Mouse (Mus musculus) kidney, embryonic 15.5 days (tissue): Measurements from ENCODE around the gene Dcaf7. TPM values are rescaled to one million over a fixed set of nuclear protein-coding genes. Genes with fewer than 3 reads are reported as not detected.
A peak's percentile ranks its signal among the peaks of the same experiment; 100 is the strongest.

ENCODE experiments used
- ATAC-seq: fragments of 200-750 bp; cut with Nextera tagmentation; replicated peaks from 2 replicates; pipeline ENCODE4 v1.8.0; 2017; ENCODE audit warnings: moderate TSS enrichment; ENCODE audit not compliant: low FRiP score
- H3K27ac ChIP-seq: fragments of 300-500 bp; sonication (generic); 2 replicates; pipeline ENCODE4 v1.5.1; 2015; ENCODE audit warnings: mild to moderate bottlenecking, inconsistent platforms
- H3K27me3 ChIP-seq: fragments of 300-500 bp; sonication (generic); 2 replicates; pipeline ENCODE4 v1.6.1; 2015; ENCODE audit warnings: inconsistent platforms
- H3K36me3 ChIP-seq: fragments of 300-500 bp; sonication (generic); 2 replicates; pipeline ENCODE4 v1.6.1; 2015; ENCODE audit warnings: inconsistent platforms
- H3K4me1 ChIP-seq: fragments of 300-500 bp; sonication (generic); 2 replicates; pipeline ENCODE4 v1.6.1; 2015; ENCODE audit warnings: inconsistent platforms
- H3K4me2 ChIP-seq: fragments of 300-500 bp; sonication (generic); 2 replicates; pipeline ENCODE4 v1.6.1; 2015; ENCODE audit warnings: moderate library complexity, mild to moderate bottlenecking, inconsistent platforms
- H3K4me3 ChIP-seq: fragments of 300-500 bp; sonication (generic); replicated peaks from 2 replicates; pipeline ENCODE4 v1.5.1; 2015; ENCODE audit warnings: mild to moderate bottlenecking, inconsistent platforms
- H3K9ac ChIP-seq: fragments of 300-500 bp; sonication (generic); 2 replicates; pipeline ENCODE4 v1.6.1; 2015; ENCODE audit warnings: mild to moderate bottlenecking, inconsistent platforms
- H3K9me3 ChIP-seq: fragments of 300-500 bp; sonication (generic); replicated peaks from 2 replicates; pipeline ENCODE4 v1.6.1; 2016; ENCODE audit warnings: inconsistent platforms
- WGBS: fragments of 180-500 bp; shearing (Covaris S2); methylation state at CpG from one replicate; pipeline ENCODE4 v1.1.7; 2015; ENCODE audit warnings: mixed read lengths; 5-methylcytosine and 5-hydroxymethylcytosine counted together
- polyA plus RNA-seq: library from polyadenylated mRNA; unstranded; fragments of >200 nt; fragmentation: Nextera tagmentation; extraction: Ambion mirVana; gene quantifications from 2 replicates; pipeline ENCODE4 v1.2.1, GENCODE M21; 2015

The Dcaf7 gene
- polyA plus RNA-seq: 62.9 and 67.4 TPM in 2 replicates

DNA sequence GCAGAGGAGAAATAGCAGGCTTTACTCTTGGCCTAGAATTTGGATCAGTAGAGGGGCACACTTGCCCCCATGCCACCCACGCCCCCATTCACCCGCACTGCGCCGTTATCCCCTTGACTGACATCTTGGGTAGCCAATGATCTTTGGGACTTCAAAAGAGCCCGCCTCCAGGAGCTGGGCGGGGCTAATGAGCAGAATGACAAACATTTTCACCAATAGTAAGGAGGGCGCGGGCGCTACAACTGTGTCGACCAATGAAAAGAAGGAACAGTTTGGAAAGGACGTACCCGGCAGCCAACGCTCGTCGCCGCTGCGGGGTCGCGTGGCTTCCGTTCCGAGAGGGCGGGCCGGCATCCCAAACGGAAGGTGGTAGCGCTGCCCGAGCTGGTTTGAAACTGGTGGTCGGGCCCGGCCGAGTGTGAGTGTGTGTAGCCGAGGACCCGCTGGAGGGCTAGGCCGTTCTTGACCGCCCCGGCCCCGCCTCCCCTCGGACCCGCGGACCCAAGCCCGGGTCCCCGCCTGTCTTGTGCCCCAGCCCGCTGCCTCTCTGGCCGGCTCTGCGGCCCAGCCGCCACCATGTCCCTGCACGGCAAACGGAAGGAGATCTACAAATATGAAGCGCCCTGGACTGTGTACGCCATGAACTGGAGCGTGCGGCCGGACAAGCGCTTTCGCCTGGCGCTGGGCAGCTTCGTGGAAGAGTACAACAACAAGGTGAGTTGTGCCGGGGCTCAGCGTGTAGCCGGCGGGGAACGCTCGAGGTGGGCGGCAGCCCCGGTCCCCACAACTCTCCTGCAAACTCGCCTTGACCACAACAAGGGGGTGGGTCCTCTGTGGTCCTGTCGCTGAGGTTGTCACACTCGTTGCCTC, at the start of gene Dcaf7:
Gene Dcaf7 (plus strand): TSS at position 325 of the 870 bp plus-strand sequence.
- under 1% methylated on average over 66 of the region's 66 CpGs for WGBS
- Histone ChIP-seq H3K27me3 (no peaks in the 10 kb centered on the region), H3K27ac (peak within 1 kb of the TSS; percentile 96), H3K4me2 (peak within 1 kb of the TSS; percentile 88), H3K4me1 (peaks cover 35% of the 10 kb centered on the region), H3K9ac (peak within 1 kb of the TSS; percentile 92), H3K9me3 (no peaks in the 10 kb centered on the region), H3K36me3 (0 out of 2 replicates have a peak, but pooled peaks cover 11% of the 10 kb centered on the region), H3K4me3 (peak within 1 kb of the TSS; percentile 97)
- peak; percentile 99 for ATAC-seq

DNA sequence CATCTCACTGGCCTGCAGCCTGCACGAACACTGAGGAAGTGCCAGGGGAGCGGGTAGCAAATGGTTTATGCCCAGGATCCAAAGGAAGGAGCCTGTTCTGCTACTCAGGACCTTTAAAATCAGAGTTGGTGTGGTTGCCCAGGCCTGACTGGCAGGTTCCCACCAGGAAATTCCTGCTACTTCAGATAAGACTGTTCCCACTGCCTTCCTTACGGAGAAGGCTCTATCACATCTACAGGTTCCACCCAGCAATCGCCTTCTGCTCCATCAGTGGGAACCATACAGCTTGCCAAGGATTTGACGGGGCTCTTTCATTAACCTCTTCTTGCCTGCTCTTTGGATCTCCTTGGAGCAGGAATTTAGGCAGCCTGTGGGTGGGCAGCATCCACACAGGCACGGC, 49.2 kb upstream of the Dcaf7 start:
- H3K27ac ChIP-seq: no peak overlapping the region
- no peak overlapping the region for H3K4me3 ChIP-seq
- WGBS: 71% methylated on average over 6 of the region's 6 CpGs
- H3K9ac ChIP-seq: no peak overlapping the region
- no peaks in the 10 kb centered on the region for H3K9me3 ChIP-seq
- no peaks in the 10 kb centered on the region for H3K36me3 ChIP-seq
- H3K4me1 ChIP-seq: peaks cover 4% of the 10 kb centered on the region
- ATAC-seq: no peak
- no peak overlapping the region for H3K4me2 ChIP-seq
- no peaks in the 10 kb centered on the region for H3K27me3 ChIP-seq

DNA sequence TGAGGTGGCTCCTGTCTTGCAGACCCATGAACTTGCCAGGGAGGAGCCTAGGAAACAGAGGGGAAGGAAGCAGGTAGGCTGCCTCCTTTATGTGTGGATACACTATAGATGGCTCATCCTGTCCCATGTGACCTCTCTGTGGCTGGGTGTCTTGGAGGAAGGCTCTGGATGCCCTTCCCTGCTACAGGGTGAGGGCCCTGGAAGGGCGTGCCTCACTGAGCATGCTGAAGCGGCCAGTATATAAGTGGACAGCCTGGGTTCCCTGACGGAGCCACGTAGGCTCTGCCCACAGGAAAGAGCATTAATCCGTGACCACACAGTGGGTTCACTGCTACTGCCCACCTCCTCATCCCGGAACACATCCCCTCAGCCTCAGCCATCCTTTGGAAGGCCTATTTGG, 47.2 kb upstream of the Dcaf7 start:
- Histone ChIP-seq H3K4me2 (no peak overlapping the region), H3K27me3 (no peaks in the 10 kb centered on the region), H3K4me1 (peaks cover 4% of the 10 kb centered on the region), H3K9me3 (no peaks in the 10 kb centered on the region), H3K36me3 (no peaks in the 10 kb centered on the region), H3K4me3 (no peak overlapping the region), H3K27ac (no peak overlapping the region), H3K9ac (no peak overlapping the region)
- WGBS: 61% methylated on average over 6 of the region's 6 CpGs
- 0 out of 2 replicates have a peak, but pooled peaks have one; percentile 49 for ATAC-seq

DNA sequence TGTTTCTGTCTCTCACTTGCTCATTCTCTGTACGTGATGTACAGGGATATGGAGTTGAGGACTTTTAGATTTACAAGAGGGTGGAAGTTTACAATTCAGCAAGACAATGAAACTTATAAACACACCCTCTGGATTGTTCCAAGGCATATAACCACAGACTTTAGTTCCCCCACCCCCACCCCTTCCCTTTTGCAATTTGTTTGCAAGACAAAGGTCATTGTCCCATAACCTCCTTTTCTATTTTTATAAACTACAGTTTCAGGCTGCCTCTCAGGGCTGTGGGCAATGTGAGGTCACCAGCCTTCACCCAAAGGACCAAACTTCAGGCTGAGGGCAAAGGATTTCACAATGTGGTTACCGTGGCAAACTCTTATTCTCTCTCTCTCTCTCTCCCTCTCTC, 46.4 kb upstream of the Dcaf7 start:
- Histone ChIP-seq H3K27me3 (no peaks in the 10 kb centered on the region), H3K4me3 (no peak overlapping the region), H3K9me3 (no peaks in the 10 kb centered on the region), H3K4me2 (no peak overlapping the region), H3K9ac (no peak overlapping the region), H3K36me3 (no peaks in the 10 kb centered on the region), H3K27ac (no peak overlapping the region), H3K4me1 (peaks cover 4% of the 10 kb centered on the region)
- ATAC-seq: no peak
- WGBS: 60% methylated on average over 2 of the region's 2 CpGs

DNA sequence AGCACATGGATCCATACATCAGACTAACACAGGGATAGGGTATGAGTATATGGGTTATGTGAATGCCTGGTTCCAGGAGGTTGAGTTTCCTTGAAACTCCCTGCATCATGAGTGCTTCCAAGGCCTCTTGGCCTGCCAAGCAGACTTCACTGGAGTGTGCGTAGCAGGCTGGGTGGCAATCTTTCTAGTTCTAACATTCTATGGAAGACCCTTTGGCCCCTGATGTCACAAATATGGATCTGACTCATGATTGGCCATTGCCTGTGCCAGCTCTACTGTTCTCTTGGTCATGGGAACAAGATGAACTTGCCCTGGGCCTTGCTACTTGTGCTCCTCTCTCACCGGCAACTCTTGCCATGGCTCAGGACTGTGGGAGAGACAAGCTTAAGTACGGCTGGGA, 42.3 kb upstream of the Dcaf7 start, which contains the start of gene Ace3:
Gene Ace3 (plus strand): TSS at position 301 of the 400 bp plus-strand sequence.
- no peak for ATAC-seq
- 94% methylated on average over 3 of the region's 3 CpGs for WGBS

DNA sequence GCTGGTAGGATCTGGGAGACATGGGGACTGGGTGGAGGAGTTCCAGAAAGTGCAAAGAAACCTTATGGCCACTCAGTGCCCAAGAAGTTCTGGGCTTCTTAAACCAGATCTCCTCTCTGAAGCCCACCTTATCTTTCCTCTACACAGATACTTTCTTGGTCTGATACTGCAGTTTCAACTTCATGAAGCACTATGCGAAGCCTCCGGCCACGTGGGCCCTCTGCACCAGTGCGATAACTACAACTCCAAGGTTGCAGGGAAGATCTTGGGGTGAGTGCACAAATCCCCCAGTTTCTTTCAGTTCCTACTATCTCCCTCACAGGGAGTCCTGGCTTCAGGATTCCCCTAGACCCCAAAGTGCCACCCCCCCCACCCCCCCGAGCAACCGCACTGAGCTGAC, 36.6 kb upstream of the Dcaf7 start:
- Histone ChIP-seq H3K9ac (no peak overlapping the region), H3K27me3 (no peaks in the 10 kb centered on the region), H3K9me3 (no peaks in the 10 kb centered on the region), H3K4me2 (no peak overlapping the region), H3K36me3 (no peaks in the 10 kb centered on the region), H3K27ac (no peak overlapping the region), H3K4me1 (no peaks in the 10 kb centered on the region), H3K4me3 (no peak overlapping the region)
- 95% methylated on average over 6 of the region's 6 CpGs for whole genome bisulfite sequencing
- no peak for ATAC-seq

More for the DNA sequence above, 42.3 kb upstream of the Dcaf7 start, which contains the start of gene Ace3:
- Histone ChIP-seq H3K36me3 (no peaks in the 10 kb centered on the region), H3K27ac (no peak within 1 kb of the TSS), H3K9me3 (no peaks in the 10 kb centered on the region), H3K9ac (no peak within 1 kb of the TSS), H3K27me3 (no peaks in the 10 kb centered on the region), H3K4me3 (no peak within 1 kb of the TSS), H3K4me2 (no peak within 1 kb of the TSS), H3K4me1 (peaks cover 3% of the 10 kb centered on the region)

DNA sequence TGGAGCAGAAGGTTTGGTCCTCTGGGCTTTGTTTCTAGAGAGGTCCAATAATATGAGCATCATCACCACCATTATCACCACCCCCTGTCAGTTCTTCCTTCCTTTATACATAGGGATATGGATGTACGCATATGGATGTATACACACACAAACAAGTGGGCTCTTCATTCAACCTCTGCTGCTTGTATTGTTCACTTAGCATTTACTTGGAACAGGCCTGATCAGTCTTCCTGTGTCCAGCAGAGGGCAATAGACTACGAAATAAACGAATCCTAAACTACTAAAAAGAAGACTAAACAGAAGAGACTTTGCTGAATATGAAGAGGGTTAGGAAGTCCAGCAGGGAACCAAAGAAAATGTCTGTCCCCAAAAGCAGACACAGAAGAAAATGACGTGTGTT, 35.0 kb upstream of the Dcaf7 start:
- 51% methylated on average over 4 of the region's 4 CpGs for WGBS
- Histone ChIP-seq H3K9ac (no peak overlapping the region), H3K36me3 (no peaks in the 10 kb centered on the region), H3K9me3 (no peaks in the 10 kb centered on the region), H3K4me3 (no peak overlapping the region), H3K27ac (no peak overlapping the region), H3K27me3 (no peaks in the 10 kb centered on the region), H3K4me2 (no peak overlapping the region), H3K4me1 (peaks cover 5% of the 10 kb centered on the region; the same call in 1 of the 2 replicates)
- no peak for ATAC-seq

DNA sequence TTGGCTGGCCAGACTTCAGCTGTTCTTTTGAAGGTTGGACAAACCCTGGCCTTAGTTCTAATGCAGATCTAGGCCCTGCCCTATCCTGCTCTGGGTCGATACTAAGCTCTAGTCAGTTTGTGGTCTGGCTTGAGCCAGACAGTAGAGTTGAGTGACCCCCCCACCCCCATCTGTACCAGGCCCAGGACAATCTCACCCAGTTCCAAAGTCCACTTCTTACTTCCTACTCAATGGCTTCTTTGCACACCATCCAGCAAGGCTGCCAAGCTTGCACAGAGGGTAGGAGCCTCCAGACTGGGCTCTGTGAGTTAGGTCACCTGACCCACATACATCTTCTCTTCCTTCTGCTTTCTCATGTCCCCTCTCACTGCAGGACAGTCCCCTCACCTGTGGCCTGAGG, 32.1 kb upstream of the Dcaf7 start:
- Histone ChIP-seq H3K4me1 (peaks cover 10% of the 10 kb centered on the region), H3K9me3 (no peaks in the 10 kb centered on the region), H3K4me2 (no peak overlapping the region), H3K4me3 (no peak overlapping the region), H3K36me3 (no peaks in the 10 kb centered on the region), H3K9ac (no peak overlapping the region), H3K27ac (no peak overlapping the region), H3K27me3 (peaks cover 11% of the 10 kb centered on the region)
- 76% methylated on average over 1 of the region's 1 CpGs for WGBS
- ATAC-seq: no peak

DNA sequence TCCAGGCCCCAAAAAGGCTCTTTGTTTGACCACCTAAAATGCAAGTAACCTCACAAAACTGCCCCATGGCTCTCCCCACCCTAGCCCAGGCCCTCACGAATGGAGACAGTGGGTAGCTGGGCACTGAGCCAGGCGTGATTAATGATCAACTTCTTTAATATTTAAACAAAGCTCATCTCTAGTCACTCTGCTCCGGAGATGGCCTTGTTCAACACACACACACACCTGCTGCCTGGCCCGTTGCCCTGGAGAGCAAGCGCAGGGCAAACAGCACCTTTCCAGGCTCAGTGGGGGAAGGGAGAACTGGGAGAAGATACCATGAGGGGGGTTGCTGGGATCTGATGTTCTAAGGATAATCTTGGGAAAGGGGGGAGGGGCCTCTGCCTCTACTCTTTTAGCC, 30.7 kb upstream of the Dcaf7 start:
- Histone ChIP-seq H3K9ac (no peak overlapping the region), H3K27me3 (peaks cover 22% of the 10 kb centered on the region), H3K4me3 (no peak overlapping the region), H3K9me3 (no peaks in the 10 kb centered on the region), H3K4me2 (no peak overlapping the region), H3K27ac (peak overlapping the region; percentile 41; the same call in 1 of the 2 replicates), H3K4me1 (peaks cover 10% of the 10 kb centered on the region), H3K36me3 (no peaks in the 10 kb centered on the region)
- 47% methylated on average over 5 of the region's 5 CpGs for WGBS
- 0 out of 2 replicates have a peak, but pooled peaks have one; percentile 43 for ATAC-seq

DNA sequence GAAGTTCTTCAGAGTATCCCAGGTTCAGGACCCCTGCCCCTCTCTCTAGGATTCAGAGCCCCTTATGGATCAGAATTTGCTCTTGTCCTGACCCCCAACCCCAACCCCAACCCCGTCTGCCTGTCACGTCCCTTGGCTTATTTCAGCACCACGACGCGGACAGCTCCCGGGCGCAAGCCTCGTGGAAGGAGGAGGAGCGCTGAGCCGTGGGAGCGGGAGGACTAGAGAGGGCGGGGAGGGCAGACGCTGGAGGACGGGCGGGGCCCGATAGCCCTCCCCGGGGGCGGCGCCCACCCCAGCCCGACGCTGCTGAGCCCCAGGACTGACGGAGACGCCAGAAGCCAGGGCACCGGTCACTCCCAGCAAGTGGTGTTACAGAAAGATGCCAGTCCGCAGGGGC, 28.9 kb upstream of the Dcaf7 start, which contains the start of gene Kcnh6:
Gene Kcnh6 (plus strand): TSS at position 304 of the 400 bp plus-strand sequence.
- Histone ChIP-seq H3K27ac (no peak within 1 kb of the TSS), H3K9me3 (no peaks in the 10 kb centered on the region), H3K4me2 (peak within 1 kb of the TSS; percentile 75), H3K9ac (no peak within 1 kb of the TSS; the same call in 1 of the 2 replicates), H3K36me3 (no peaks in the 10 kb centered on the region), H3K4me1 (peaks cover 12% of the 10 kb centered on the region), H3K4me3 (peak within 1 kb of the TSS; percentile 36), H3K27me3 (peaks cover 30% of the 10 kb centered on the region)
- ATAC-seq: peak; percentile 77
- WGBS: 1% methylated on average over 25 of the region's 25 CpGs

DNA sequence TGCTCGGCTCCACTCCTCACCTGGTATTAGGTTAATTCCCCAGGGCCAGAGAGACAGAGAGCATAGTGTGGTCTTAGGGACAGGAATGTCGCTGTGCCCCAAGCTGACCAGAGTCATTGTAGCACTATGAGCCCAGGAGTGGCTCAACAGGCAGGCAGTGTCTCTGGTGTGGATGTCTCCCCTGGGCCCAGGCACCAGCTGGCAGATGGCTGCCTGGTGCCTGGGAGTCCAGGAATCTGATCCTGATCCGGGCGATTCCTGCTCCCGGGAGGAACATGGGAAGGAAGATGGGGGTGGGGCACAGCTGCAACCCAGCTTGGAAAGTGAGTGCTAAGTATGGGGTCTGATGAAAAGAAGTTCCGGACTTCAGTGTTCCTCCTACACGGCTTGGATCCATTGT, 24.0 kb upstream of the Dcaf7 start:
- Histone ChIP-seq H3K4me3 (no peak overlapping the region), H3K9ac (no peak overlapping the region), H3K27me3 (peaks cover 30% of the 10 kb centered on the region), H3K4me1 (peaks cover 9% of the 10 kb centered on the region), H3K9me3 (no peaks in the 10 kb centered on the region), H3K4me2 (no peak overlapping the region), H3K36me3 (no peaks in the 10 kb centered on the region), H3K27ac (no peak overlapping the region)
- ATAC-seq: no peak
- WGBS: 29% methylated on average over 7 of the region's 7 CpGs

DNA sequence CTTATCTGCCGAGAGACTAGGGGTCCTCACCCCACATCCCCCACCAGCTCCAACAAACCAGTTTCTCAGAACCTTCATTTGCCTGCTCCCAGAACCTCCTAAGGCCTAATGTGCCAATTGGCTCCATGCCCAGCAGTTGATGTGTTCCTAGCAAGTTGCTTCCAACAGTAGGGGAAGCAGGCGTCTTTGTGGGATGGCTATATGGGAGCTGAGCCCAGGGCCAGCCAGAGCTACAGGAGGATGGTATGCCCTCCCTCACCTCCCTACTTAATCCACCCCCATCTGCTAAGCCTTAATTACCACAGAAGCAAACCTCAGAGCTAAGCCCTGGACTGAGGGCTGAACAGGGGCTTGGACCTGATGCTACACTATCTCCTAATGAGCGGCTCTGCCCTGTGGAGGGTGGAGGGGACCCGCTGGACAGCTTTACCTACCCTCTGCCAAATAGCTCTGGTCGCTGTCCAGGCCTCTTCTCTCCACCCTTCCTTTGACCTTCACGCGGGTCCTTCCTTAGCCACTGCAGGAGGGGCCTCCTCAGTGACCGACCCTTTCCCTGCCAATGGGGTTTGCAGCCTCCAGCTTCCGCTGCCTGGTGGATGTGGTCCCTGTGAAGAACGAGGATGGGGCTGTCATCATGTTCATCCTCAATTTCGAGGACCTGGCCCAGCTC, 23.0 kb upstream of the Dcaf7 start:
- Histone ChIP-seq H3K4me2 (no peak overlapping the region), H3K9me3 (no peaks in the 10 kb centered on the region), H3K4me3 (no peak overlapping the region), H3K9ac (no peak overlapping the region), H3K27me3 (peaks cover 27% of the 10 kb centered on the region), H3K27ac (no peak overlapping the region), H3K36me3 (no peaks in the 10 kb centered on the region), H3K4me1 (0 out of 2 replicates have a peak, but pooled peaks cover 4% of the 10 kb centered on the region)
- no peak for ATAC-seq
- WGBS: 61% methylated on average over 11 of the region's 11 CpGs
